Mouse (Mus musculus): ENCODE results near the gene Rab33b. TPM values are rescaled to one million over a fixed set of nuclear protein-coding genes. Genes with fewer than 3 reads are reported as not detected.
"Not testable (repeated sequence)": the region's sequence is repeated elsewhere in the genome, so short reads cannot be mapped to it uniquely, and the experiment has no call there.

Rab33b gene
- polyA plus RNA-seq (2015; fragmentation: Nextera tagmentation; extraction: Ambion mirVana), result 21.6 and 21.9 TPM in 2 replicates

- Histone ChIP-seq H3K27me3 (ENCODE audit: insufficient read depth, low read length) (no peaks in the 10 kb centered on the region), H3K36me3 (ENCODE audit: insufficient read depth, low read length) (no peaks in the 10 kb centered on the region), H3K9ac (ENCODE audit: low read depth, low read length) (peak within 1 kb of the TSS; percentile 91), H3K4me1 (replicated peaks; ENCODE audit: insufficient read depth, low read length) (0 out of 2 replicates have a peak, but pooled peaks cover 18% of the 10 kb centered on the region), H3K9me3 (replicated peaks; ENCODE audit: low read length) (no peaks in the 10 kb centered on the region), H3K4me2 (ENCODE audit: low read length) (peak within 1 kb of the TSS; percentile 86), H3K4me3 (replicated peaks; ENCODE audit: low read depth, low read length) (peak within 1 kb of the TSS; percentile 84), H3K27ac (peak within 1 kb of the TSS; percentile 97)
- under 1% methylated on average over 70 of the region's 70 CpGs for WGBS
- TF ChIP-seq CTCF (IDR thresholded peaks at IDR 0.05; ENCODE audit: low read depth), result peak; percentile 47; the same call in 1 of the 2 replicates
- ATAC-seq (replicated peaks; ENCODE audit: low FRiP score, low read depth) (peak; percentile 99), DNase-seq (ENCODE audit: low spot score) (peak; percentile 99)
Measured at GRCm38 (mm10) chr3:51483741-51484359, at the start of gene Rab33b. Gene Rab33b, plus strand, starts transcription at chr3:51483920.

- H3K4me3 ChIP-seq (replicated peaks; ENCODE audit: low read depth, low read length); DNase-seq (ENCODE audit: low spot score); H3K27me3 ChIP-seq (ENCODE audit: insufficient read depth, low read length); H3K9ac ChIP-seq (ENCODE audit: low read depth, low read length); H3K4me2 ChIP-seq (ENCODE audit: low read length); H3K9me3 ChIP-seq (replicated peaks; ENCODE audit: low read length); H3K27ac ChIP-seq; H3K36me3 ChIP-seq (ENCODE audit: insufficient read depth, low read length); H3K4me1 ChIP-seq (replicated peaks; ENCODE audit: insufficient read depth, low read length); ATAC-seq (replicated peaks; ENCODE audit: low FRiP score, low read depth): not testable (repeated sequence)
- WGBS, result 88% methylated on average over 5 of the region's 5 CpGs
Measured at GRCm38 (mm10) chr3:51434364-51434763, 49.4 kb upstream of the Rab33b start.

- 90% methylated on average over 3 of the region's 3 CpGs for WGBS
- DNase-seq (ENCODE audit: low spot score) (no peak), ATAC-seq (replicated peaks; ENCODE audit: low FRiP score, low read depth) (no peak)
- Histone ChIP-seq H3K4me1 (replicated peaks; ENCODE audit: insufficient read depth, low read length) (no peaks in the 10 kb centered on the region), H3K27ac (no peak overlapping the region), H3K9ac (ENCODE audit: low read depth, low read length) (no peak overlapping the region), H3K27me3 (ENCODE audit: insufficient read depth, low read length) (no peaks in the 10 kb centered on the region), H3K9me3 (replicated peaks; ENCODE audit: low read length) (no peaks in the 10 kb centered on the region), H3K4me2 (ENCODE audit: low read length) (no peak overlapping the region), H3K4me3 (replicated peaks; ENCODE audit: low read depth, low read length) (no peak overlapping the region), H3K36me3 (ENCODE audit: insufficient read depth, low read length) (no peaks in the 10 kb centered on the region)
- TF ChIP-seq CTCF (IDR thresholded peaks at IDR 0.05; ENCODE audit: low read depth), result no peak
Measured at GRCm38 (mm10) chr3:51434871-51435595, 48.7 kb upstream of the Rab33b start.

- ATAC-seq (replicated peaks; ENCODE audit: low FRiP score, low read depth) (no peak), DNase-seq (ENCODE audit: low spot score) (no peak)
- H3K4me2 ChIP-seq (ENCODE audit: low read length), result no peak overlapping the region
- H3K27ac ChIP-seq, result no peak overlapping the region
- H3K9me3 ChIP-seq (replicated peaks; ENCODE audit: low read length), result no peaks in the 10 kb centered on the region
- TF ChIP-seq CTCF (IDR thresholded peaks at IDR 0.05; ENCODE audit: low read depth), result no peak
- WGBS, result 84% methylated on average over 2 of the region's 2 CpGs
- H3K36me3 ChIP-seq (ENCODE audit: insufficient read depth, low read length), result peaks cover 54% of the 10 kb centered on the region
- H3K9ac ChIP-seq (ENCODE audit: low read depth, low read length), result no peak overlapping the region
- H3K4me1 ChIP-seq (replicated peaks; ENCODE audit: insufficient read depth, low read length), result no peaks in the 10 kb centered on the region
- no peak overlapping the region for H3K4me3 ChIP-seq (replicated peaks; ENCODE audit: low read depth, low read length)
- H3K27me3 ChIP-seq (ENCODE audit: insufficient read depth, low read length), result no peaks in the 10 kb centered on the region
Measured at GRCm38 (mm10) chr3:51468530-51468929, 15.2 kb upstream of the Rab33b start.

- no peak overlapping the region for H3K4me2 ChIP-seq (ENCODE audit: low read length)
- no peak for DNase-seq (ENCODE audit: low spot score)
- H3K9me3 ChIP-seq (replicated peaks; ENCODE audit: low read length), result no peaks in the 10 kb centered on the region
- H3K9ac ChIP-seq (ENCODE audit: low read depth, low read length), result no peak overlapping the region
- no peak for ATAC-seq (replicated peaks; ENCODE audit: low FRiP score, low read depth)
- no peak overlapping the region for H3K27ac ChIP-seq
- TF ChIP-seq CTCF (IDR thresholded peaks at IDR 0.05; ENCODE audit: low read depth), result no peak
- no peaks in the 10 kb centered on the region for H3K27me3 ChIP-seq (ENCODE audit: insufficient read depth, low read length)
- H3K4me3 ChIP-seq (replicated peaks; ENCODE audit: low read depth, low read length), result no peak overlapping the region
- peaks cover 18% of the 10 kb centered on the region for H3K36me3 ChIP-seq (ENCODE audit: insufficient read depth, low read length)
- no peaks in the 10 kb centered on the region for H3K4me1 ChIP-seq (replicated peaks; ENCODE audit: insufficient read depth, low read length)
- WGBS, result 73% methylated on average over 4 of the region's 4 CpGs
Measured at GRCm38 (mm10) chr3:51475706-51476105, 8.0 kb upstream of the Rab33b start.

GRCm38 (mm10) chr3:51479893-51480292 is 3.8 kb upstream of the Rab33b start:
- Histone ChIP-seq H3K9ac (ENCODE audit: low read depth, low read length) (no peak overlapping the region), H3K27me3 (ENCODE audit: insufficient read depth, low read length) (no peaks in the 10 kb centered on the region), H3K4me2 (ENCODE audit: low read length) (no peak overlapping the region), H3K27ac (no peak overlapping the region), H3K4me1 (replicated peaks; ENCODE audit: insufficient read depth, low read length) (0 out of 2 replicates have a peak, but pooled peaks cover 10% of the 10 kb centered on the region), H3K36me3 (ENCODE audit: insufficient read depth, low read length) (no peaks in the 10 kb centered on the region), H3K4me3 (replicated peaks; ENCODE audit: low read depth, low read length) (no peak overlapping the region), H3K9me3 (replicated peaks; ENCODE audit: low read length) (no peaks in the 10 kb centered on the region)
- DNase-seq (ENCODE audit: low spot score), result no peak
- no peak for TF ChIP-seq CTCF (IDR thresholded peaks at IDR 0.05; ENCODE audit: low read depth)
- WGBS, result 45% methylated on average over 2 of the region's 2 CpGs
- ATAC-seq (replicated peaks; ENCODE audit: low FRiP score, low read depth), result no peak
